Mouse (Mus musculus): ENCODE data around the gene Zfp287.

DNA sequence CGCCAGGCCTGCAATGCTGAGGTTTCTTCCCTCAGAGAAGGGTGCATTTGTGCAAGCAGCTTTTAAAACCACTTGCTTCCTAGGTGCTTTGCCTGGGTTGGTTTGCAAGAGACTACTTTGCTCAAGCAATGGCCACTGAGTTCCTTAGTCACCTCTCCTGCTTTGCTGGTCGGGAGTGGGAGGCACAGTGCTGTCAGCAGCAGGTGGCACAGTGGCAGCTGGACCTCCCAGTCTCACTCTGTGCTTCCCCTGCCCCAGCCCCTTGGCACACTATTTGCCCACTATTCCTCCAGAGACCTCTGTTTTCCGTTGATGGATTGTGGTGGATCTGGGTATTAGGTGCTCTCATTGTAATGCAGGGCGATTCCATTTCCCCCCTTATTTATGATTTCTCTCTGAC lies 16.4 kb upstream of the Zfp287 start:
- TF ChIP-seq SRF (IDR thresholded peaks at IDR 0.05; ENCODE audit: control insufficient read depth, insufficient read length, low read depth), result no peak
- TF ChIP-seq MAX (IDR thresholded peaks at IDR 0.05; ENCODE audit: low read depth), result no peak
- no peak for TF ChIP-seq TCF12 (IDR thresholded peaks at IDR 0.05; ENCODE audit: insufficient read depth, poor library complexity, severe bottlenecking)
- peak in 2 of 3 experiments; percentile 85 to 87 for TF ChIP-seq MYOD1 (IDR thresholded peaks at IDR 0.05; ENCODE audit: control insufficient read depth in 1 of 3, insufficient read length in 2 of 3, low read depth in 2 of 3)
- no peak for TF ChIP-seq CEBPB (IDR thresholded peaks at IDR 0.05; ENCODE audit: insufficient read depth, poor library complexity, severe bottlenecking)
- TF ChIP-seq POLR2A (IDR thresholded peaks at IDR 0.05; ENCODE audit: insufficient read length, low read depth), result no peak
- TF ChIP-seq MYOG (IDR thresholded peaks at IDR 0.05; ENCODE audit: control insufficient read depth in 1 of 3, insufficient read depth in 1 of 3, insufficient read length in 2 of 3, low read depth in 2 of 3), result peak in 2 of 3 experiments; percentile 67 to 75
- TF ChIP-seq USF1 (IDR thresholded peaks at IDR 0.05; ENCODE audit: low read depth), result no peak

All from myocyte (in vitro differentiated cells).